Mouse (Mus musculus) left cerebral cortex, adult 11 months (tissue): ENCODE measurements around the gene Cntnap2.
"Not testable (repeated sequence)": the region's sequence is repeated elsewhere in the genome, so short reads cannot be mapped to it uniquely, and the experiment has no call there.

Source experiments
- DNase-seq: peaks from one replicate; pipeline ENCODE4 v3.0.0; 2022; ENCODE audit warnings: low spot score

Gene Cntnap2

GRCm38 (mm10) chr6:47244642-47245041 is 2185.5 kb downstream of the Cntnap2 start:
- DNase-seq = no peak

GRCm38 (mm10) chr6:47255270-47255669 is 2196.1 kb downstream of the Cntnap2 start:
- no peak for DNase-seq

GRCm38 (mm10) chr6:47256227-47256887 is 2197.2 kb downstream of the Cntnap2 start:
- DNase-seq = no peak

- no peak for DNase-seq
Observed at GRCm38 (mm10) chr6:47256918-47257506, 2197.9 kb downstream of the Cntnap2 start.

GRCm38 (mm10) chr6:47259626-47260114 is 2200.5 kb downstream of the Cntnap2 start:
- DNase-seq = peak; percentile 33

- DNase-seq = no peak
Observed at GRCm38 (mm10) chr6:47267236-47267635, 2208.1 kb downstream of the Cntnap2 start.

- DNase-seq = no peak
Observed at GRCm38 (mm10) chr6:47269455-47269854, 2210.3 kb downstream of the Cntnap2 start.

- no peak for DNase-seq
Observed at GRCm38 (mm10) chr6:47271576-47271975, 2212.4 kb downstream of the Cntnap2 start.

GRCm38 (mm10) chr6:47272606-47273575 is 2213.7 kb downstream of the Cntnap2 start:
- DNase-seq = no peak

GRCm38 (mm10) chr6:47275065-47275464 is 2215.9 kb downstream of the Cntnap2 start:
- DNase-seq = no peak

GRCm38 (mm10) chr6:47279183-47279582 is 2220.0 kb downstream of the Cntnap2 start:
- DNase-seq = no peak

GRCm38 (mm10) chr6:47281584-47281983 is 2222.4 kb downstream of the Cntnap2 start:
- DNase-seq = no peak

GRCm38 (mm10) chr6:47284794-47285193 is 2225.6 kb downstream of the Cntnap2 start:
- no peak for DNase-seq

- DNase-seq = no peak
Observed at GRCm38 (mm10) chr6:47285742-47286141, 2226.6 kb downstream of the Cntnap2 start.

GRCm38 (mm10) chr6:47286247-47286967 is 2227.2 kb downstream of the Cntnap2 start:
- not testable (repeated sequence) for DNase-seq

GRCm38 (mm10) chr6:47287722-47288121 is 2228.6 kb downstream of the Cntnap2 start:
- DNase-seq = no peak

- DNase-seq = no peak
Observed at GRCm38 (mm10) chr6:47291973-47292372, 2232.8 kb downstream of the Cntnap2 start.

GRCm38 (mm10) chr6:47292437-47292836 is 2233.3 kb downstream of the Cntnap2 start:
- no peak for DNase-seq

GRCm38 (mm10) chr6:47294433-47294832 is 2235.3 kb downstream of the Cntnap2 start:
- no peak for DNase-seq

- DNase-seq = no peak
Observed at GRCm38 (mm10) chr6:47304848-47305490, 2245.8 kb downstream of the Cntnap2 start.

- DNase-seq = no peak
Observed at GRCm38 (mm10) chr6:47306065-47306798, 2247.1 kb downstream of the Cntnap2 start.
